Mouse (Mus musculus) midbrain, embryonic 10.5 days (tissue): ENCODE data around the gene Ccr5. TPM values are rescaled to one million over a fixed set of nuclear protein-coding genes. Genes with fewer than 3 reads are reported as not detected.
"Not testable (repeated sequence)": the region's sequence is repeated elsewhere in the genome, so short reads cannot be mapped to it uniquely, and the experiment has no call there.

Source experiments
- DNase-seq: peaks from one replicate; pipeline ENCODE4 v3.0.0-alpha.2; 2017; ENCODE audit warnings: low spot score
- H3K27ac ChIP-seq: fragments of 300-500 bp; sonication (generic); replicated peaks from 2 replicates; pipeline ENCODE4 v1.5.1; 2016; ENCODE audit warnings: mild to moderate bottlenecking
- H3K27me3 ChIP-seq: fragments of 300-500 bp; sonication (generic); 2 replicates; pipeline ENCODE4 v1.6.1; 2016; ENCODE audit warnings: low read depth, mild to moderate bottlenecking; ENCODE audit not compliant: poor library complexity, severe bottlenecking
- H3K36me3 ChIP-seq: fragments of 300-500 bp; sonication (generic); 2 replicates; pipeline ENCODE4 v1.6.1; 2016; ENCODE audit warnings: mild to moderate bottlenecking, moderate library complexity
- H3K4me1 ChIP-seq: fragments of 300-500 bp; sonication (generic); 2 replicates; pipeline ENCODE4 v1.6.1; 2016
- H3K4me3 ChIP-seq: fragments of 300-500 bp; sonication (generic); 2 replicates; pipeline ENCODE4 v1.5.1; 2016; ENCODE audit warnings: mild to moderate bottlenecking, moderate library complexity
- H3K9me3 ChIP-seq: fragments of 300-500 bp; sonication (generic); replicated peaks from 2 replicates; pipeline ENCODE4 v1.6.1; 2016; ENCODE audit warnings: mild to moderate bottlenecking
- WGBS: fragments of 180-500 bp; shearing (Covaris S2); methylation state at CpG from one replicate; pipeline ENCODE4 v1.1.7; 2016; 5-methylcytosine and 5-hydroxymethylcytosine counted together
- polyA plus RNA-seq: library from polyadenylated mRNA; unstranded; fragments of >200 nt; fragmentation: Nextera tagmentation; extraction: Ambion mirVana; gene quantifications from 2 replicates; pipeline ENCODE4 v1.2.1, GENCODE M21; 2016

Ccr5 gene
- polyA plus RNA-seq, 1 experiment from 2014 or later: 0.15 TPM

DNA sequence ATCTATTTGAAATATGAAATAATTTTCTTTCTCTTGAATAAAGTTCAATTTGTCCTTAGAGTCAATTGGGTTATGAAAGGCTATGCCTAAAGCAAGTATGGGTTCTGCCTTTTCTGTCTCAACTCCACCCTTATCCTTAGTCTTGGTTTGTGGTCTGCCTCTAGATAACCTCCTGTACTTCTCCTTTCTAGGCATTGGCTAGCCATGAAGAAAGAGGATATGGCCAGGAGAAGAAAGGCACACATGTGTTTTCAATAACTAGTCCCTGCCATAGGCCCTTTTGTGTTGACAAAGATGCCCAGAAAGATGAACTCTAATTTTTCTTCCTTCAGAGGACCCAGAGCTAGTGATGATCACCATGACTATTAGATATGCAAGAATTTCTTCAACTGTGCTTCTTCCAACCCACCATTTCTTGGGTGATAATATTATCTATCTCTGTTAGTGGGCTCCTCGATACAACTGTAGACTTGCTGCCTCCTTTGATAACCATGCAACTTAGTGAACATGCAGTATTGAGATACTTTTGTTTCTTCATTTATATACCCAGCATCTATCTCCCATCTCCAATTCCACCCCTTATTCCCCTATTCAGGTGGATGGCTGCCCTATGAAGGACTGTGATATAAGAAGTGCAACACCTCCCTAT is 8.6 kb upstream of the Ccr5 start:
- H3K9me3 ChIP-seq: no peaks in the 10 kb centered on the region
- peaks cover 6% of the 10 kb centered on the region; the same call in 1 of the 2 replicates for H3K4me1 ChIP-seq
- H3K27ac ChIP-seq: no peak overlapping the region
- no peak for DNase-seq
- no peaks in the 10 kb centered on the region for H3K36me3 ChIP-seq
- no peak overlapping the region for H3K4me3 ChIP-seq
- WGBS: 82% methylated on average over 1 of the region's 1 CpGs
- H3K27me3 ChIP-seq: no peaks in the 10 kb centered on the region; the same call in 1 of the 2 replicates

DNA sequence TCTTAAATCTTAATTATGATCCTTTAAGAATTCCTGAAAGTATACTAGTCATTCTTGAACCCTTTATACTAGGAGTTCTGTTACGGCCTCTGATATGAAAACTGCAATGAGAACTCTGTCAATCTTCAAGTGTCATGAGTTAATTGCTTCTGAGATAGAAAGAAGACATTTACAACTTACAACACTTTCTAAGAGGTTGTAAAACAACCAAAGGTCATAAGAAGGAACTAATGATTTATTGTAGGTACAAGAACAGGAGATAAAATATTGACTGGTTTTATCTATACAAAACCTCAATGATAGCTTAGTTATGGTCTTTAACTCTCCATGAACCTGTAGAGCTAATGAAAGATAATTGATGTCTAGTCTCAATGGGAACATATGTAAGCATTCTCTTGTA is 7.6 kb upstream of the Ccr5 start:
- no peak overlapping the region for H3K27ac ChIP-seq
- no peak overlapping the region for H3K4me3 ChIP-seq
- H3K9me3 ChIP-seq: no peaks in the 10 kb centered on the region
- no peak for DNase-seq
- no peaks in the 10 kb centered on the region for H3K36me3 ChIP-seq
- H3K4me1 ChIP-seq: peaks cover 6% of the 10 kb centered on the region; the same call in 1 of the 2 replicates
- no peaks in the 10 kb centered on the region; the same call in 1 of the 2 replicates for H3K27me3 ChIP-seq
- WGBS: 96% methylated on average over 1 of the region's 1 CpGs

DNA sequence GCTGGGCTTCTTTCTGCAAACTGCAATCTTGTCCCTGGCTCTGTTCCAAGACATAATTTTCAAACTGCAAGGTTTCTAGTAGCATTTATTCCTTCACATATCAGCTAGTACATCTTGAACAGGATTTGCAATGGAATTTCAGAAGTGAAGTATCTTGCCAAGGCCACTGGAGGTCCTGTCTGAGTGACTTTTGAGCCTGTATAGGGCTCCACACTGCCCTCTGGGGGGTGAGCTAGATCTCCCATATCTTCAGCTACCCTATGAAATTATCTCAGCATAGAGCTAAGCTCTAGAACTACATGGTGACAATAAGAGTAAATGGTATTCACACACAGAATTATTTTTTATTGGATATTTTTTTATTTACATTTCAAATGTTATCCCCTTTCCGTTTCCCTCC is 2.9 kb upstream of the Ccr5 start:
- H3K36me3 ChIP-seq: no peaks in the 10 kb centered on the region
- H3K4me1 ChIP-seq: no peaks in the 10 kb centered on the region
- DNase-seq: no peak
- no peaks in the 10 kb centered on the region for H3K9me3 ChIP-seq
- no peaks in the 10 kb centered on the region; the same call in 1 of the 2 replicates for H3K27me3 ChIP-seq
- H3K4me3 ChIP-seq: no peak overlapping the region
- WGBS: 94% methylated on average over 1 of the region's 1 CpGs
- no peak overlapping the region for H3K27ac ChIP-seq

DNA sequence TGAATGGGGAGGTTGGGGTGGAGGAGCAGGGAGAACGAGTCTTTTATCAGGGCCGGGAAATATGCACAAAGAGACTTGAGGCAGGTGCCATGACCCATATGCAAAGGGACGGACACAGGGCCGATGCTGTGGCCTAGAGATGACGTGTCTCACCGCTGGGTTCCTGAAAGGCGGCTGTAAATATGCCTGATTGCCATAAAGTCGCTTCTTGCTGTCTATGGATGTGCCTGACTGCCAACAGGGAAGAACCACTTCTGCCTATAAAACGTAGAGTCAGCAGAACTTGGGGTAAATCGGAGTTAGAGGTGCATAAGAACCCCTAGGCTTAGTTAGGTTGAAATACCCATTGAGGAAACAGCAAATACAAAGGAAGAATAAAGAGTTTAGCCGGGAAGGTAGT is 4.2 kb downstream of the Ccr5 start:
- WGBS: 85% methylated on average over 11 of the region's 11 CpGs
- H3K4me3 ChIP-seq: no peak overlapping the region

DNA sequence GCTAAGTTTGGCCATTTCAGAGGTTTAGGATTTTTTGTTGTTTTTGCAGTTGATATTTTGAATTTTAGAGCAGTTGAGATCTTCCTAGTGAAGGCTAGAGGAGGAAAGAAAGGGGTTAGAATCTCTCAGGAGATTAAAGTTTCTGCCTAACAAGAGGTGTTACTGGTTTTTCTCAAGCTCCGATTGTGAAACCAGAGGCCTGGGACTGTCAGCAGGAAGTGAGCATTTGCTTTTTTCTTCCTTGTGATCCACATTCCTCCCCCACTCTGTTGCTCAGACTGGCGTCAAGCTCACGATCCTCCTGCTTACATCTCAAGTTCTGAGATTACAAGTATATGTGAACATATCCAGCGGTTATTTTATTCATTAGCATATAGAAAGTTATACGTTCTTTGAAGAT is 5.0 kb downstream of the Ccr5 start:
- Histone ChIP-seq H3K4me3 (no peak overlapping the region), H3K36me3 (no peaks in the 10 kb centered on the region), H3K27me3 (no peaks in the 10 kb centered on the region), H3K4me1 (no peaks in the 10 kb centered on the region), H3K9me3 (no peaks in the 10 kb centered on the region), H3K27ac (0 out of 2 replicates have a peak overlapping the region, but pooled peaks have one; percentile 42)
- DNase-seq: no peak
- WGBS: 62% methylated on average over 5 of the region's 5 CpGs

More for the DNA sequence above, 4.2 kb downstream of the Ccr5 start:
- Histone ChIP-seq H3K4me1 (no peaks in the 10 kb centered on the region), H3K27ac (no peak overlapping the region), H3K27me3 (no peaks in the 10 kb centered on the region), H3K9me3 (no peaks in the 10 kb centered on the region), H3K36me3 (no peaks in the 10 kb centered on the region)
- no peak for DNase-seq

DNA sequence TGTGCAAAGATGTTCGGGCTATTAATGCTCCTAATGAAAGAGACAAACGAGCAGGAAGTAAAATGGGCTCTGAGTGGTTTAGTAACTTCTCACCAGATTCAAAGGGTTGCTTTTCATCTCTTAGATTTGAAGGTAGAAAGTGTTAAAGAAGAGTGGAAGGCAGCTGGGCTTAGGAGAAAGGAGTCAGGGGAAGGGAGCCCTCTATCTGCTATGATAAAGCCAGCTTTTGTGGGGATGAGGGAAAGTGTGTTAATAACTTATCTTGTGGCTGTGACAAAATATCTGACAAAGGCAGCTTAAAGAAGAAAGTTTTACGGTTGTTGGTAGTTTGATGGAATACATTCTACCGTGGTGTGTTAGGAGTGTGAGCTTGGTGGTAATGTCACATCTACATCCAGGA is 6.1 kb downstream of the Ccr5 start:
- H3K27ac ChIP-seq: no peak overlapping the region
- no peaks in the 10 kb centered on the region for H3K4me1 ChIP-seq
- DNase-seq: no peak
- H3K4me3 ChIP-seq: no peak overlapping the region
- WGBS: 74% methylated on average over 4 of the region's 4 CpGs
- no peaks in the 10 kb centered on the region for H3K9me3 ChIP-seq
- no peaks in the 10 kb centered on the region for H3K27me3 ChIP-seq
- no peaks in the 10 kb centered on the region for H3K36me3 ChIP-seq

DNA sequence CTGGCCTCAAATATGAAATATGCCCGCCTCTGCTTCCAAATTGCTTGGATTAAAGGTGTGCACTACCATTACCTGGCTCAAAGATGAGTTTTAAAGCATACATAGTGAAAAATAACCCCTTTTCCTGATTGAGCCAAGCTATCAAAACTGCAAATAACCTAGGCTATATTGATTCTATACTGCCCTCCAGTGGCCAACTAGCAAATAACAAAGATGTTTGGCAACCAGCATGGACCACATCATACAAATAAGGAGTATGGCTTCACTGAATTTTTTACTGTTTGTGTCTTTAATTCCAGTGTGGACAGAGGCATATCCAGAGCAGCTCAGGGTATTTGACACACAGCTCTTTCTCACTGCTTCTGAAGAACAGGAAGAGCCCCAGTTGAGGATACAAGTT is 7.0 kb downstream of the Ccr5 start:
- H3K27me3 ChIP-seq: no peaks in the 10 kb centered on the region
- WGBS: 0% methylated on average over 1 of the region's 1 CpGs
- H3K9me3 ChIP-seq: no peaks in the 10 kb centered on the region
- H3K36me3 ChIP-seq: no peaks in the 10 kb centered on the region
- no peak overlapping the region for H3K4me3 ChIP-seq
- no peak overlapping the region for H3K27ac ChIP-seq
- peak; percentile 19 for DNase-seq
- no peaks in the 10 kb centered on the region for H3K4me1 ChIP-seq

DNA sequence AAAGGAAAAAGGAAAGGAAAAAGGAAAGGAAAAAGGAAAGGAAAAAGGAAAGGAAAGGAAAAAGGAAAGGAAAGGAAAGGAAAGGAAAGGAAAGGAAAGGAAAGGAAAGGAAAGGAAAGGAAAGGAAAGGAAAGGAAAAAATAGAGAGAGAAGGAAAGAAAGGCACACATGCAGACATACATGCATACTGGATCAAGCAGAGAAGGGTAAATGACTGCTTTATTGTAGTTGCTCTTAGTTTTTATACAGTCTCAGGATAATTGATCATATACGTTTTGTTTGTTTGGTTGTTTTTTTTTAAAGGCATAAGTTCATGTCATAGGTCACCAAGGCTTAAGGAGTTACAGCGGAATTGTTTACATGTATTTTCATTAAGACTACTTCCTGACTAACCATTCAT is 11.6 kb downstream of the Ccr5 start:
- H3K4me3 ChIP-seq, H3K27ac ChIP-seq, H3K4me1 ChIP-seq, H3K27me3 ChIP-seq, DNase-seq, H3K9me3 ChIP-seq, H3K36me3 ChIP-seq: not testable (repeated sequence)
- 86% methylated on average over 2 of the region's 2 CpGs for WGBS

DNA sequence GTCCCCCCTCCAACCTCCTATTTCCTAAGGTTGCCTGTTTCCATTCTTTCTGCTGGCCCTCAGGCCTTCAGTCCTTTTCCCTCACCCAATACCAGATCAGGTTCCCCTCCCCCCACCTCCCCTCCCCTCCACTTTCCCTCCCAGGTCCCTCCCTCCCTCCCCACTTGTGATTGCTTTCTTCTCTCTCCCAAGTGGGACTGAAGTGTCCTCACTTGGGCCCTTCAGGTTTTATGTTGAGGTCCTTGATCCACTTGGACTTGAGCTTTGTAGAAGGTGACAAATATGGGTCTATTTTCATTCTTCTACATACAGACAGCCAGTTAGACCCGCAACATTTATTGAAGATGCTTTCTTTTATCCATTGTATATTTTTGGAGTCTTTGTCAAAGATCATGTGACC is 13.6 kb downstream of the Ccr5 start:
- H3K27me3 ChIP-seq, H3K27ac ChIP-seq, DNase-seq, H3K4me3 ChIP-seq, H3K9me3 ChIP-seq, H3K36me3 ChIP-seq, H3K4me1 ChIP-seq: not testable (repeated sequence)
- WGBS: 95% methylated on average over 1 of the region's 1 CpGs

DNA sequence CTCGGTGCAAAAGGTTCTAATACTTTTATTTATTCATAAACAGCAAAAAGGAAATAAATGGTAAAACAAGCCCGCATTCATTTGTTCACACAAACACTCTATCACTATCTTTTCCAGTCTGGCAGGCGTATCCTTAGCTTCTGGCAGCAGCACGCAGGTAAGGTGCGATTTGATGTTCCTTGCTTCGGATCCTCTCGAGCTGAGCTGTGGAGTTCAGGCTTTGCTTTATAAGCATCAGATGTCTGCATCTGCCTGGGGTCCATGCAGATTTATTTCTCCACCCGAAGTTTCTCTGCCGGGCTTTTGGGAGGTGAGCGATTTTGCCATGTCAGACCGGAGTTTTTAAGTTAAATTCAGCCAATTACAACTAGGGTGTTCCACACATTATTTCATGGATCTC is 16.3 kb downstream of the Ccr5 start:
- Histone ChIP-seq H3K27me3 (no peaks in the 10 kb centered on the region), H3K36me3 (no peaks in the 10 kb centered on the region), H3K4me1 (peaks cover 7% of the 10 kb centered on the region), H3K27ac (no peak overlapping the region), H3K4me3 (no peak overlapping the region), H3K9me3 (no peaks in the 10 kb centered on the region)
- DNase-seq: no peak
- 79% methylated on average over 11 of the region's 11 CpGs for WGBS

DNA sequence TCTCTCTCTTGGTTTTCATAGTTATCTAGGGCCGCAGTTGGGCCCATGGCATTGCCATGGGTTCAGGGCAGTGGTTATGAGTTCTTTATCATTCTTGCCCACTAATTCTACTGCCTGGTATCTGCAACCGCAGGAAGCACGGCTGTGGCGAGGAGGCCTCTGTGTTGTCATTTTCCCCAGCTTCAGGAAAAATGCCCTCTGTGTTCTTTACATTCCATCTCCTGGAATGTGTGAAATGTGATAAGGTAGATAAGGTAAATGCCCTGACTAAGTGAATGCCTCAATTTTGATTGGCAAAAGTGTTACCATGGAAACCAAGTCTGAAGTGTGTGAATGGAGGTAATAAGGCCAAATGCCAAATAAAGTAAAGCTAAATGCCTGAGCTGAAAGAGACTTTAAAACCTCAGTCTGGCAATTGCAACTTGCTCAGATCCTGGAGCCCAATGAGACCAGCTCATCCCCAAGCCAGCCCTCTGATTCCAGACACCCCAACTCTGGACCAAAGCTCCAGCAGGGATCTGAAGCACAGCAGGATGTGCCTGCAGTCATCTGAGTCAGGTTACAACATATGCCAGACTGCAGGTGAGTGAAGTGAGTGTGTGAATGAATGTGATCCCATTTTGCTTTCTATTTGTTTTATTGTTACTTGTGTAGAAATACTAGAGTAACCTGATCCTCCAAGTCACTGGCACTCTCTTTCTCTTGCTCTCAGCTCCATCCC is 16.9 kb downstream of the Ccr5 start:
- H3K9me3 ChIP-seq: no peaks in the 10 kb centered on the region
- peak; percentile 11 for DNase-seq

DNA sequence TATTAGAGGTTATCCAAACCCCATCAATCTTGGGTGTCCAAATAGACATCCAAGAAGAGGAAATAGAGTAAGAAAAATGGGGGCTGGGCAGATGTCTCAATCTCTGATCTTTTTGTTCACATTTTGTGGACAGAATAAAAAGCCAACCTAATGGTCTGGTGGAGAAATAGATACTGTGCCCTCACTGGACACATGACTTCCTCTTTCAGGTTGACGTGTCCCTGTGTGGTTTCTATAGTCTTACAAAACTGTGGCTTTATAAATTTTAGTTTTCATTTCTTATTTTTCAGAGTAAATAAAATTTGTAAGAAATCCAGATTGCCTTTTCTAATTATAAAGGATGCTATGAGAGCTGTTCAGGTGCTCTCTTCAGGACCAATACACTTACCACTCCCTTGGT is 22.3 kb downstream of the Ccr5 start:
- Histone ChIP-seq H3K36me3 (no peaks in the 10 kb centered on the region), H3K27me3 (no peaks in the 10 kb centered on the region), H3K27ac (no peak overlapping the region), H3K4me1 (no peaks in the 10 kb centered on the region), H3K4me3 (no peak overlapping the region), H3K9me3 (no peaks in the 10 kb centered on the region)
- WGBS: 85% methylated on average over 1 of the region's 1 CpGs
- DNase-seq: no peak

More for the DNA sequence above, 16.9 kb downstream of the Ccr5 start:
- Histone ChIP-seq H3K27ac (no peak overlapping the region), H3K4me3 (no peak overlapping the region), H3K27me3 (no peaks in the 10 kb centered on the region), H3K4me1 (peaks cover 7% of the 10 kb centered on the region), H3K36me3 (no peaks in the 10 kb centered on the region)
- 60% methylated on average over 4 of the region's 4 CpGs for WGBS

DNA sequence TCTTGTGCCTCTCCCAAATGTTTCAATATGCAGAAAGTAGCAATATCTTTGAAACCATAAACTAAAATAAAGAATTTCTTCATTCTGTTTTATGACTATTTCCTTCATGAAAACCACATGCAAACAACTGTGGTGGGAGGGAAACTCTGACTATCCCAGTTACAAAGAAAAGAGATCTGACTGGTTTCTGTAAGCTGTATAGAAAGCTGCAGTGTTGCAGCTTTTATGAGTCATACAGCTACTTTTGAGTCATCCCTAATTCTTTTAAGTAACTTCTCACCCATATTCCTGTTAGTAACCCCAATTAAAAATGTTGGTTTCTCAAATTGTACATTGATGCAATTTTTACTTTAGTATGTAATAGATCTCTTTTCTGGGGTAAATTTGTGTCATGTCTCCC is 25.0 kb downstream of the Ccr5 start:
- DNase-seq: no peak
- H3K4me1 ChIP-seq: no peaks in the 10 kb centered on the region
- no peaks in the 10 kb centered on the region for H3K9me3 ChIP-seq
- no peaks in the 10 kb centered on the region for H3K27me3 ChIP-seq
- no peak overlapping the region for H3K27ac ChIP-seq
- no peaks in the 10 kb centered on the region for H3K36me3 ChIP-seq
- no peak overlapping the region for H3K4me3 ChIP-seq
